In genomic region chrX:38189552-38190457, GRCm38 (mm10) we compare ENCODE assay signal across 8 mouse cellular contexts. TPM values are rescaled to one million over a fixed set of nuclear protein-coding genes. Genes with fewer than 3 reads are reported as not detected.
A peak's percentile ranks its signal among the peaks of the same experiment; 100 is the strongest.
DNase-seq lines count a peak whose midpoint lies in the region; ATAC-seq and TF ChIP-seq lines count a peak whose summit lies in the region.

Zbtb33 (plus strand) TSS chrX:38189793.

- H3K36me3 ChIP-seq in G1E (replicated peaks), result peaks cover 21% of the 10 kb centered on the region
- H3K36me3 ChIP-seq in forebrain, embryonic 15.5 days, result no peaks in the 10 kb centered on the region
- H3K36me3 ChIP-seq in neural tube, embryonic 14.5 days (ENCODE audit: control insufficient read depth, insufficient read depth, low read length), result no peaks in the 10 kb centered on the region
- no peaks in the 10 kb centered on the region for H3K36me3 ChIP-seq in testis, adult 2 months (ENCODE audit: control insufficient read depth, insufficient read depth, low read length)

- intact Hi-C loops in heart, postnatal 25 days (cut with DNase I), result loop anchor here (10.0 kb wide), 1 partner anchor 275 kb away; no protein-coding TSS in a partner anchor

- peak within 1 kb of the TSS; percentile 87 for H3K27ac ChIP-seq in forebrain, embryonic 15.5 days (replicated peaks)
- peak within 1 kb of the TSS; percentile 80 for H3K27ac ChIP-seq in neural tube, embryonic 14.5 days (ENCODE audit: low read depth, low read length)
- H3K27ac ChIP-seq in testis, adult 2 months (ENCODE audit: control insufficient read depth, insufficient read depth, low read depth, low read length), result peak within 1 kb of the TSS; percentile 74

- no peaks in the 10 kb centered on the region for H3K9me3 ChIP-seq in G1E (replicated peaks)
- H3K9me3 ChIP-seq in forebrain, embryonic 15.5 days, result no peaks in the 10 kb centered on the region
- H3K9me3 ChIP-seq in neural tube, embryonic 14.5 days (ENCODE audit: control insufficient read depth, low read length), result no peaks in the 10 kb centered on the region

- peak within 1 kb of the TSS; percentile 60 for H3K4me2 ChIP-seq in forebrain, embryonic 15.5 days (replicated peaks)
- peak within 1 kb of the TSS; percentile 65 for H3K4me2 ChIP-seq in neural tube, embryonic 14.5 days (ENCODE audit: low read depth, low read length)

- peak within 1 kb of the TSS; percentile 80 for H3K4me3 ChIP-seq in G1E (ENCODE audit: low read depth, low read length)
- H3K4me3 ChIP-seq in forebrain, embryonic 15.5 days, result peak within 1 kb of the TSS; percentile 73
- H3K4me3 ChIP-seq in neural tube, embryonic 14.5 days (ENCODE audit: low read depth, low read length), result peak within 1 kb of the TSS; percentile 63
- peak within 1 kb of the TSS; percentile 93 for H3K4me3 ChIP-seq in testis, adult 2 months (ENCODE audit: control insufficient read depth, low read depth, low read length)

- peaks cover 10% of the 10 kb centered on the region for H3K4me1 ChIP-seq in G1E (ENCODE audit: insufficient read depth, low read depth, low read length)
- peaks cover 9% of the 10 kb centered on the region for H3K4me1 ChIP-seq in forebrain, embryonic 15.5 days
- H3K4me1 ChIP-seq in neural tube, embryonic 14.5 days (ENCODE audit: control insufficient read depth, insufficient read depth, low read length), result 0 out of 2 replicates have a peak, but pooled peaks cover 3% of the 10 kb centered on the region
- H3K4me1 ChIP-seq in testis, adult 2 months (ENCODE audit: control insufficient read depth, insufficient read depth, low read length), result no peaks in the 10 kb centered on the region; the same call in 1 of the 2 replicates

- peak within 1 kb of the TSS; percentile 80 for H3K9ac ChIP-seq in forebrain, embryonic 15.5 days (replicated peaks)
- peak within 1 kb of the TSS; percentile 80 for H3K9ac ChIP-seq in neural tube, embryonic 14.5 days (replicated peaks; ENCODE audit: low read depth, low read length)

- WGBS in forebrain, embryonic 15.5 days, result 23% methylated on average over 72 of the region's 72 CpGs
- WGBS in neural tube, embryonic 14.5 days, result 28% methylated on average over 54 of the region's 72 CpGs

- no peaks in the 10 kb centered on the region for H3K27me3 ChIP-seq in G1E (ENCODE audit: insufficient read depth, low read length)
- H3K27me3 ChIP-seq in forebrain, embryonic 15.5 days, result no peaks in the 10 kb centered on the region
- H3K27me3 ChIP-seq in neural tube, embryonic 14.5 days (ENCODE audit: control insufficient read depth, insufficient read depth, low read length), result no peaks in the 10 kb centered on the region
- no peaks in the 10 kb centered on the region for H3K27me3 ChIP-seq in testis, adult 2 months (ENCODE audit: control insufficient read depth, insufficient read depth, low read length)

- TF ChIP-seq POLR2A in testis, adult 2 months (IDR thresholded peaks at IDR 0.05; ENCODE audit: control insufficient read depth, low read depth, low read length), result peak; percentile 42

- DNase-seq in G1E (ENCODE audit: low spot score), result peak; percentile 62
- peak; percentile 86 for DNase-seq in cerebellum, adult 11-12 months
- peak; percentile 73 for DNase-seq in heart, postnatal 25 days (ENCODE audit: low spot score)
- peak; percentile 81 to 90 for DNase-seq in layer of hippocampus, adult 18-20 months (ENCODE audit: low spot score in 2 of 2)
- DNase-seq in lung, adult 18-20 months, result peak; percentile 85 to 86

- peak; percentile 27; the same call in 1 of the 2 replicates for TF ChIP-seq CTCF in G1E (IDR thresholded peaks at IDR 0.05; ENCODE audit: low read depth, low read length)
- TF ChIP-seq CTCF in testis, adult 2 months (IDR thresholded peaks at IDR 0.05; ENCODE audit: control insufficient read depth, insufficient read depth, insufficient replicate concordance, low read depth, low read length), result peak; percentile 45; the same call in 1 of the 2 replicates

- ATAC-seq in G1E (ENCODE audit: extremely low read depth, insufficient number of reproducible peaks, low FRiP score, poor library complexity, severe bottlenecking), result peak; percentile 71
- ATAC-seq in forebrain, embryonic 15.5 days (replicated peaks), result peak; percentile 98
- peak; percentile 98 for ATAC-seq in neural tube, embryonic 14.5 days (ENCODE audit: low read depth)

RNA-seq across cellular contexts. Expression of gene Zbtb33, which starts in this region (rescaled TPM):
- 57.7 and 69.4 TPM in 2 replicates for total RNA-seq in G1E (2014; fragmentation: Nextera tagmentation)
- 32.2 and 32.9 TPM in 2 replicates for total RNA-seq in G1E (2017)
- polyA plus RNA-seq in G1E (2012), result 2.6 and 2.8 TPM in 2 replicates
- polyA plus RNA-seq in forebrain, embryonic 15.5 days (2015; fragmentation: Nextera tagmentation; extraction: Ambion mirVana), result 5.4 and 5.9 TPM in 2 replicates
- 1 to 10 TPM; 8.9 to 9.9 TPM for total RNA-seq in heart, postnatal 25 days (2021)
- 10 to 100 TPM; 23.7 to 24.7 TPM for total RNA-seq in layer of hippocampus, adult 18-20 months (2021)
- polyA plus RNA-seq in neural tube, embryonic 14.5 days (2014; fragmentation: Nextera tagmentation; extraction: Ambion mirVana), result 6.9 and 9.0 TPM in 2 replicates
- 1.0 TPM in 2 replicates for polyA plus RNA-seq in testis, adult 2 months (2012; rRNA removed)

Comparison
In these comparisons a context has a peak if more than half of its experiments do, and no peak if none do; other contexts are left out.
1. Peak in every context shown above with its lines: DNase-seq, ATAC-seq, H3K4me3 ChIP-seq and H3K27ac ChIP-seq.